Mouse (Mus musculus) erythroid progenitor cell, adult 5-6 weeks (primary cell): ENCODE measurements around the gene Mdm4. TPM values are rescaled to one million over a fixed set of nuclear protein-coding genes. Genes with fewer than 3 reads are reported as not detected.

Experiments
- ATAC-seq: replicated peaks from 2 replicates; pipeline ENCODE4 v1.8.0; 2016; ENCODE audit warnings: moderate number of reproducible peaks, mild to moderate bottlenecking, moderate TSS enrichment, inconsistent platforms; ENCODE audit not compliant: poor library complexity, low FRiP score, severe bottlenecking
- total RNA-seq, 2 experiments: library from RNA; stranded (forward) in 1 of 2; stranded (reverse) in 1 of 2; fragments of 150-400 nt in 1 of 2; fragments of 186-747, 209-891 nt in 1 of 2; gene quantifications; 2 replicates each; pipeline versions ENCODE4 v1.2.3 to v1.2.4; 2015 to 2017; ENCODE audit warnings: low replicate concordance in 2 of 2

Mdm4 gene
- total RNA-seq, 2 experiments from 2014 or later = 118 to 163 TPM

DNA sequence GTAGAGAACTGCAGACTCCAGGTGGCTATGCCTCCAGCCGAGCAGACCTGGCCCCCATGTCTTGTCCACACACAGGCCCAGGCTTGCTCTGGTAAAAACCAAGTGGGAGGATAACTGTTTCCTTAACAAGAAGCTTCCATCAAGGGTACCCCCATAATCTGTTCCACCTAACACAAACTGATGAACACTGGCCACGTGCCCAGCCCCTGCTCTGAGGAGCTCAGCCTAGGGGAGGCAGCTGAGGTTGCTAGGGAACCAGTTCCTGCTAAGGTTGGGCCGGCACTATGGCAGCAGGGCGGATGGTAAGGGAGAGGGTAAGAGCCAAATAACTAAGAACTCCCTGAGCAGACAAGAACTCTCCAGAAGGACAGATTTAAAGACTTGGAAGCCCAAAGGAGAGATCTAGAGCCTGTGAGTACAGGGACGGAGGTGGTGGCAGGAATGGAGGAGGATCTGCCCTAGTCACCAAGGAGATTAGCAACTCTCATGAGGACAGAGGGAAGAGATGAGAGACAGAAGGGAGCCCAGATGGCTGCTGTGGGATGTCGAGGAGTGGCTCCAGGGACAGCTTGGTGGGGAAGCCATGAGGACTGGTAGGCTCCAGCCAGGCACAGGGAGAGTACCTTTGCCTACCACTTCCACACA is 114.4 kb downstream of the Mdm4 start:
- ATAC-seq = no peak

DNA sequence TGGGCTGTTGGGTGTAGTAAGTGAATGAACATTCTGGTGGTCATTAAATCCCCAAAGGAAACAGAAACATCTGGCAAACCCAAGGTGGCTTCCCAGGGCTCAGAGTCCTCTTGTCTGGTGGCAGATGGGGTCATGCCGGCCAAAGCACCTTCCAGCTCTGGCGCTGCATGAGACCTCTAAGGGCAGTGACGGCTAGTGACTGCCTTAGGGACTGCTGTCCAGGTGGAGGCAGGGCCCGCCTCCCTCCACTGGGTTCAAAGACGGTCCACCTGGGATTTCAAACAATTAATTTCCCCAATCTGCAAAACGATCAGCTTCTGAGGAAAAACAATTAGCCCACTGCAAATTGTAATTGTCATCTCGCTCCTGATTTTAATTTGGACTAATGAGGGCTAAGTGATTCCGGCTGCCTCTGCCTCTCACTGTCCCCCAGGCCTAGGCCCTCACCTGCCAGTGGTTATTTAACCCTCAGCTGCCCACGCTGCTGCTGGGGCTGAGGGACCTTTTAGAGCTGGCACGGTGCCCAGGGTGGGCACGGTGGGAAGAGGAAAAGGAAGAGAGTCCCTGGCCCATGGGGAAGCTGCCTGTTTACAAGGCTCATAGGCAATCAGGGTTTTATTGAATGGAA is 119.8 kb downstream of the Mdm4 start:
- ATAC-seq = no peak

DNA sequence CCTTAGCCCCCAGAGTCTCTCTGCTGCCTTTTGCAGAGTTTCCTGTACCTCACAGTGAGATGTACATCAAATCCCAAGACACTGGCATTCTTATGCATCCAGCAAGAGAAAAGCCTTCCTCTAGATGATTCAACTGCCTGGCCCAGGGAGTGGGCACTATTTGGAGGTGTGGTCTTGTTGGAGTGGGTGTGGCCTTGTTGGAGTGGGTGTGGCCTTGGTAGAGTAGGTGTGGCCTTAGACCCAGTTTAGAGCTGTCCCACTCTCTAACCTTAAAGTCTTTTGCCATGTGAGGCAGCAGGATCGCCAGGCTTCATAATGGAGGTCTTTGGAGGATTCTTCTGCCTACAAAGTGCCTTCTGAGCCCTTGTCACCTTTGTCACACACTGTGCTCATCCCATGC is 120.4 kb downstream of the Mdm4 start:
- ATAC-seq = no peak

Other genes with a start within 250 kb of the Mdm4 start
- not detected in 2 replicates for gene Lrrn2, start 150.3 kb downstream of the Mdm4 start, total RNA-seq (2015; ENCODE audit: low replicate concordance)
- not detected in 2 replicates for gene Lrrn2, start 150.3 kb downstream of the Mdm4 start, total RNA-seq (2017; ENCODE audit: low replicate concordance)
- gene Pik3c2b, start 15.1 kb upstream of the Mdm4 start, total RNA-seq (2015; ENCODE audit: low replicate concordance) = 2.9 and 3.2 TPM in 2 replicates
- 0.23 and 0.90 TPM in 2 replicates for gene Pik3c2b, start 15.1 kb upstream of the Mdm4 start, total RNA-seq (2017; ENCODE audit: low replicate concordance)
- 131 and 152 TPM in 2 replicates for gene Ppp1r15b, start 100.6 kb upstream of the Mdm4 start, total RNA-seq (2015; ENCODE audit: low replicate concordance)
- gene Ppp1r15b, start 100.6 kb upstream of the Mdm4 start, total RNA-seq (2017; ENCODE audit: low replicate concordance) = 227 and 245 TPM in 2 replicates
- gene Plekha6, start 133.6 kb upstream of the Mdm4 start, total RNA-seq (2015; ENCODE audit: low replicate concordance) = 0.36 TPM in 1 of 2 replicates, not detected in the other
- 0.51 TPM in 1 of 2 replicates, not detected in the other for gene Plekha6, start 133.6 kb upstream of the Mdm4 start, total RNA-seq (2017; ENCODE audit: low replicate concordance)